Mouse (Mus musculus): ENCODE results near the gene Fhl3. TPM values are rescaled to one million over a fixed set of nuclear protein-coding genes. Genes with fewer than 3 reads are reported as not detected.

The Fhl3 gene
- polyA plus RNA-seq, 1 experiment: 167 TPM

DNA sequence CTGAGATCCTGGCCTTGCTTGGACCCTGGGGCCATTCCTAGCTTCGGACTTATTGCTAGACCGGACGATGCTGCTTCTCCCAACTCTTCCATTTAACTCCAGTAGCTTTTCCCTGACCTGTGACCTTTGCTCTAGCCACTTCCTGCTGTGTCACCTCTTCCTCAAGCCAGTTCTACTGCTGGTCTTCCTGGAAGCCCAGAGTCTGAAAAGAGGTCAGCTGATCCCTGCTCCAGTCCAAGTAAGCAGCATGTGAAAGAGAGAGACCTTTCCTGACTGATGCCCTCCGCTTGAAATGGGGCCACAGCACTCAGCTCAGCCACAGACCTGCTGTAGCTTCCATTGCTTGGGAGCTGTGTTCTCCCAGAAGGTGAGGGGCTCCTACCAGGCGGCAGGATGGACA, 37.0 kb downstream of the Fhl3 start:
- peaks cover 31% of the 10 kb centered on the region for H3K4me1 ChIP-seq (ENCODE audit: control insufficient read depth, insufficient read depth, low read length)
- H3K4me3 ChIP-seq (ENCODE audit: insufficient read depth, low read length): no peak overlapping the region
- TF ChIP-seq CTCF (IDR thresholded peaks at IDR 0.05; ENCODE audit: low read depth, low read length) (no peak), POLR2A (IDR thresholded peaks at IDR 0.05; ENCODE audit: borderline replicate concordance, low read depth, low read length) (no peak)
- H3K27ac ChIP-seq (ENCODE audit: insufficient read depth, low read depth, low read length): no peak overlapping the region; the same call in 1 of the 2 replicates

GRCm38 (mm10) chr4:124738013-124738412, 37.5 kb downstream of the Fhl3 start:
- no peak overlapping the region for H3K4me3 ChIP-seq (ENCODE audit: insufficient read depth, low read length)
- no peak for TF ChIP-seq POLR2A (IDR thresholded peaks at IDR 0.05; ENCODE audit: borderline replicate concordance, low read depth, low read length)
- no peak for TF ChIP-seq CTCF (IDR thresholded peaks at IDR 0.05; ENCODE audit: low read depth, low read length)
- H3K4me1 ChIP-seq (ENCODE audit: control insufficient read depth, insufficient read depth, low read length): peaks cover 32% of the 10 kb centered on the region
- peak overlapping the region; percentile 70 for H3K27ac ChIP-seq (ENCODE audit: insufficient read depth, low read depth, low read length)

DNA sequence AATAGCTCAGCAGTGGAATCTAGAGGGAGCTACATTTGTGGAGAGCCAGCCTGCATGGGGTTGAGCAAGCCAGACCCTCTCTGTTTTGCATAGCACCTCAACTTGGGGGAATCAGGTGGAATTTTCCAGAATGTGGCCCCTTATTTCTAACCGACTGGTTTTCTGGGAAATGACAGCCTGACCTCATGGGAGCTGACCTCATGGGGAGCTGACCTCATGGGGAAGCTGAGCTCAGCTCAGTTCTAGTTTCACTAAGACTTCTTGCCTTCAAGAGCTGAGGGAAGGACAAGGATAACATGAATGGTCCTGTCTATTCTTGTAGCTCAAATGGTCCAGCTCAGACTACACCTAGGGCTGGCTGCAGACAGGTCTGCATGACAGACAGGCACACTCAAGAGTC, 38.3 kb downstream of the Fhl3 start:
- Histone ChIP-seq H3K27ac (ENCODE audit: insufficient read depth, low read depth, low read length) (peak overlapping the region; percentile 70), H3K4me1 (ENCODE audit: control insufficient read depth, insufficient read depth, low read length) (peaks cover 32% of the 10 kb centered on the region), H3K4me3 (ENCODE audit: insufficient read depth, low read length) (no peak overlapping the region)
- no peak for TF ChIP-seq CTCF (IDR thresholded peaks at IDR 0.05; ENCODE audit: low read depth, low read length)
- TF ChIP-seq POLR2A (IDR thresholded peaks at IDR 0.05; ENCODE audit: borderline replicate concordance, low read depth, low read length): no peak

- Histone ChIP-seq H3K4me3 (ENCODE audit: insufficient read depth, low read length) (peak within 1 kb of the TSS; percentile 89), H3K27ac (ENCODE audit: insufficient read depth, low read depth, low read length) (peak within 1 kb of the TSS; percentile 61), H3K4me1 (ENCODE audit: control insufficient read depth, insufficient read depth, low read length) (peaks cover 37% of the 10 kb centered on the region)
- TF ChIP-seq POLR2A (IDR thresholded peaks at IDR 0.05; ENCODE audit: borderline replicate concordance, low read depth, low read length) (no peak), CTCF (IDR thresholded peaks at IDR 0.05; ENCODE audit: low read depth, low read length) (peak; percentile 23; the same call in 1 of the 2 replicates)
These were observed 41.2 kb downstream of the Fhl3 start, which contains the start of gene Inpp5b for GRCm38 (mm10) chr4:124741376-124742343. Gene Inpp5b (plus strand): TSS chr4:124741850.

GRCm38 (mm10) chr4:124742839-124743238, 42.3 kb downstream of the Fhl3 start:
- H3K4me1 ChIP-seq (ENCODE audit: control insufficient read depth, insufficient read depth, low read length): peaks cover 30% of the 10 kb centered on the region
- H3K4me3 ChIP-seq (ENCODE audit: insufficient read depth, low read length): no peak overlapping the region
- no peak overlapping the region for H3K27ac ChIP-seq (ENCODE audit: insufficient read depth, low read depth, low read length)
- no peak for TF ChIP-seq CTCF (IDR thresholded peaks at IDR 0.05; ENCODE audit: low read depth, low read length)
- TF ChIP-seq POLR2A (IDR thresholded peaks at IDR 0.05; ENCODE audit: borderline replicate concordance, low read depth, low read length): no peak

DNA sequence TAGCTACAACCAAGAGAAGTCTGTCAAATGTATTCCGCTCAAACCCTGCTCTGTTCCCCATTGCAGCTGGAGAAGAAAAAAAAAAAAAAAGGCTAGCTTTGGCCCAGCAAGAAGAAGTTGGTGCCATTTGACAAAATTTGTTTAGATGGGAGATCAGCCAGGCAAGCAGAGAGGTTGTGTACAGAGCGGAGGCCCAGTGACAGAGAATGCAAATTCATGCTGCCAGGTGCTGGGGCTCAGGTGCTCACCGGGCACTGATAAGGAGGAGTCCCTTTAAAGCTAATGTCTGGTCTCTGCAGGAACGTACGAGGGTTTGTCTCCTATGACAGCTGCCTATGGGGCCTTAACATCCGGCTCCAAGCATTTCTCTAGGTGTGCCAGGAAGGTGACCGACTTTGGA, 46.1 kb downstream of the Fhl3 start:
- no peak overlapping the region for H3K4me3 ChIP-seq (ENCODE audit: insufficient read depth, low read length)
- no peak overlapping the region for H3K27ac ChIP-seq (ENCODE audit: insufficient read depth, low read depth, low read length)
- peaks cover 20% of the 10 kb centered on the region for H3K4me1 ChIP-seq (ENCODE audit: control insufficient read depth, insufficient read depth, low read length)
- TF ChIP-seq CTCF (IDR thresholded peaks at IDR 0.05; ENCODE audit: low read depth, low read length) (no peak), POLR2A (IDR thresholded peaks at IDR 0.05; ENCODE audit: borderline replicate concordance, low read depth, low read length) (no peak)

DNA sequence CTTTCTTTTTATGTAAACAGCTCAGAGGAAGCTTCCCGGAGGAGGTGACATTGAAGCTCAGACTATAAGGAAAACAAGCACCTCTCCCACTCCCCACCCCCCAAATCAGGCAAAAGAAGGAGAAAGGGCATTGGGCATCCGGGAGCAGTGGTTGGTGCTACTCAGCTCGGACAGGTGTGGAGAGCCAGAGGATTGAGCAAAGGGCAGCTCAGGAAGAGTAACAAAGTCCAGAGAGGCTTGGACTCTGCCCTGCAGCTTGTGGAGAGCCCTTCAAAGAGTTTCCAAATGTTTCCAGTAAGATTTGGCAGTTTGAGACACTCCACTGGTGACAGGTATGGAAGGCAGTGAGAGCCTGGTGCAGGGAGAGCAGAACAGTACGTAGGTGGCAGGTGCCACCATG, 47.4 kb downstream of the Fhl3 start:
- Histone ChIP-seq H3K4me1 (ENCODE audit: control insufficient read depth, insufficient read depth, low read length) (peaks cover 18% of the 10 kb centered on the region), H3K4me3 (ENCODE audit: insufficient read depth, low read length) (no peak overlapping the region), H3K27ac (ENCODE audit: insufficient read depth, low read depth, low read length) (no peak overlapping the region)
- TF ChIP-seq CTCF (IDR thresholded peaks at IDR 0.05; ENCODE audit: low read depth, low read length) (no peak), POLR2A (IDR thresholded peaks at IDR 0.05; ENCODE audit: borderline replicate concordance, low read depth, low read length) (no peak)

DNA sequence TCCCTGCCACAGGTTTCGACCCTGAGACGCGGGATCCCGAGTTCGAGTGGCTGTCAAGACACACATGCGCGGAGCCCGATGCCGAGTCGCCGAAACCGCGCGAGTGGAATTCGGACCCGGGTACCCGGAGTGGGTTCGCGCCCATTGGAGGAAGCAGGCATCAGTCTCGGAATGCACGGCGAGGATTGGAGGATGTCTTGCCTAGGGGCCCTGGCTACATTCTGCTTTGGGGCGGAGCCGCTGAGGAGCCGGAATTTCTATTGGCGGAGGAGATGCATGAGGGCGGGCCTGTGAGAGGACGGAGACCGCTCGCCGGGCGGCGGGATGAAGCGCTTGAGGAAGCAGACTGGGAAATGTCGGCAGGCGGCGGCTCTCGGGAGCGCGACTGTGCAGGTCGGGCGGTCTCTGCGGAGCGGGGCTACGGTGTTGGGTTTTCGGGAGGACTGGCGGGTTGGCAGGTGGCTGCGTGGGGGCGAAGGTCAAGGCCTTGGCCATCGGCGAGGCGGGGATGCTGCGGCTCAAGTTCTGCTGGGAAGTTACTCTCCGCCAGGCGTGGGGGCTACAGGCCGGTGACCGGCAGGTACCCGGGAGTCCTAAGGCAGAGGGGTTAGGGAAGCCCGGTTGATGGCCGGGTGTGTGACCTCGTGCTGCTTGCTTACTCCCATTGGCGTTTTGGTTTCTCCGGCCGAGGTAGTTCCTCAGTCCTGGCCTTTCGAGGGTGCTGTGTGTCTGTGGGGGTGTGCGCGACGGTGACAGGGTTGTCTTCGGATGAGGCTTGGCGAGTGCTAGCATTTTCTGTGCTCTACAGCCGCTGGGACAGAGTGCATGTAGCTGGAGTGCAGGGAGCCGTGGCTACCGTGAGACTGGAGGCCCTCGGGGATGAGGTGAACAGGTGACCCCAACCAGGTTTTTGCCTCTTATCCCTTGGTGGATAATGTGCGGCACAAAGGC, 51.1 kb downstream of the Fhl3 start:
- Histone ChIP-seq H3K27ac (ENCODE audit: insufficient read depth, low read depth, low read length) (no peak overlapping the region), H3K4me3 (ENCODE audit: insufficient read depth, low read length) (peak overlapping the region; percentile 91), H3K4me1 (ENCODE audit: control insufficient read depth, insufficient read depth, low read length) (peaks cover 29% of the 10 kb centered on the region)
- TF ChIP-seq POLR2A (IDR thresholded peaks at IDR 0.05; ENCODE audit: borderline replicate concordance, low read depth, low read length) (no peak), CTCF (IDR thresholded peaks at IDR 0.05; ENCODE audit: low read depth, low read length) (no peak)
